ENCODE assay signal across 18 mouse cellular contexts in the genomic region with DNA sequence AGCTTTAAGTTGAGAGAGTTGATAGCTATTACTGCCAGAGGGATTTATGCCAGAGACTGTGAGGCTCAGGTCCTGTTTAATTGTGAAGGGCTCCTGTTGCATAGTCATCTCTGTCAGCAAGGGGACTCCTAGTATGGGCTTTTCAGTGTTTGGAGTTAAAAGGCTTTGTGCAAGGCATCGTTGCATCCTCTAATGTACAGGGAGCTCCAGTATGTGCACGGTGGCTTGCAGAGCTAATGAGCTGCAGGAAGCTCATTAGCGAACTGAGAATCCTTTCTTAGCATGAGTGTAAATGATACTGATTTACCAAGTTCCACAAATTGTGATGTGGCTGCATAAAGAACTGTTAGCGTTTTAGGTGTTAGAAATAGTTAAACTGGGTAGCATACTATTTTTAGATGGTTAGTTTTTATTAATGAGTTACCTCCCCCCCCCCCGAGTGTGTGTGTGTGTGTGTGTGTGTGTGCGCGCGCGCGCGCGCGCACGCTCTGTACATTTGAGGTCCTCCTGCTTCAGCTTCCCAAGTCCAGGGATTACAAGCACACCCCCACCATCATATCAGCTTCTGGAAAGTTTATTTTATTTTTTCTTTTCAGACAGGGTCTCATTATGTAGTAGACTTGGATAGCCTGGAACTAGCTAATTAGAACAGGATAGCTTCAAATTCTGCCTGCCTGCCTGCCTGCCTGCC.
DNase-seq lines count a peak whose midpoint lies in the region; ATAC-seq and TF ChIP-seq lines count a peak whose summit lies in the region.
"Had no signal": no experiment of that assay in that cellular context is flagged by ENCODE, and none has a peak within 500 bp of the region (broad histone marks: within the 10 kb centered on the region; RNA-seq: fewer than 3 reads in every experiment).

No protein-coding gene starts in this region.

- WGBS in forebrain, embryonic 11.5 days: 71% methylated on average over 14 of the region's 14 CpGs
- 88% methylated on average over 14 of the region's 14 CpGs for WGBS in forebrain, embryonic 10.5 days
- WGBS in hindbrain, embryonic 13.5 days: 91% methylated on average over 14 of the region's 14 CpGs
- 95% methylated on average over 14 of the region's 14 CpGs for WGBS in hindbrain, embryonic 10.5 days
- 50% methylated on average over 14 of the region's 14 CpGs for WGBS in forebrain, postnatal 0 days

- no peak for DNase-seq in forebrain, embryonic 11.5 days (ENCODE audit: low spot score)
- no peak for DNase-seq in forebrain, embryonic 10.5 days (ENCODE audit: extremely low spot score, low spot score)
- DNase-seq in hindbrain, embryonic 10.5 days (ENCODE audit: low spot score): no peak
- DNase-seq in retina, postnatal 1 day: peak; percentile 46
- DNase-seq in retina, embryonic 14.5 days (ENCODE audit: low spot score): no peak
- DNase-seq in forebrain, postnatal 0 days: peak; percentile 29
- DNase-seq: adrenal gland, postnatal 10 days; cerebellum, adult 2 months; cerebellum, postnatal 10 days; gastrocnemius, postnatal 36 days; heart, adult 2 months; heart, postnatal 36 days; kidney, adult 18-20 months had no signal

- no peaks in the 10 kb centered on the region for H3K27me3 ChIP-seq in forebrain, embryonic 11.5 days (ENCODE audit: control insufficient read depth, insufficient read depth, low read length)
- H3K27me3 ChIP-seq in forebrain, embryonic 10.5 days (ENCODE audit: poor library complexity, severe bottlenecking): no peaks in the 10 kb centered on the region
- no peaks in the 10 kb centered on the region for H3K27me3 ChIP-seq in hindbrain, embryonic 13.5 days
- no peaks in the 10 kb centered on the region for H3K27me3 ChIP-seq in hindbrain, embryonic 10.5 days (ENCODE audit: insufficient read depth, poor library complexity, severe bottlenecking)
- no peaks in the 10 kb centered on the region for H3K27me3 ChIP-seq in forebrain, postnatal 0 days (ENCODE audit: insufficient read depth, low read length)
- H3K27me3 ChIP-seq: heart, embryonic 12.5 days; hindbrain, embryonic 15.5 days had no signal

- no peak overlapping the region for H3K4me2 ChIP-seq in forebrain, embryonic 11.5 days (ENCODE audit: low read depth, low read length, severe bottlenecking)
- no peak overlapping the region for H3K4me2 ChIP-seq in hindbrain, embryonic 13.5 days
- H3K4me2 ChIP-seq in forebrain, postnatal 0 days (ENCODE audit: low read depth): no peak overlapping the region
- H3K4me2 ChIP-seq: heart, embryonic 12.5 days; hindbrain, embryonic 15.5 days had no signal

- H3K9me3 ChIP-seq in forebrain, embryonic 11.5 days (ENCODE audit: control insufficient read depth, low read length): no peaks in the 10 kb centered on the region
- no peaks in the 10 kb centered on the region for H3K9me3 ChIP-seq in forebrain, embryonic 10.5 days
- H3K9me3 ChIP-seq in hindbrain, embryonic 13.5 days: no peaks in the 10 kb centered on the region
- H3K9me3 ChIP-seq in hindbrain, embryonic 10.5 days: no peaks in the 10 kb centered on the region
- H3K9me3 ChIP-seq in forebrain, postnatal 0 days (ENCODE audit: low read length): no peaks in the 10 kb centered on the region
- H3K9me3 ChIP-seq: embryonic facial prominence, embryonic 10.5 days; heart, embryonic 12.5 days; hindbrain, embryonic 15.5 days had no signal

- H3K36me3 ChIP-seq in forebrain, embryonic 11.5 days (ENCODE audit: control insufficient read depth, insufficient read depth, low read length): no peaks in the 10 kb centered on the region
- H3K36me3 ChIP-seq in forebrain, embryonic 10.5 days (replicated peaks): peaks cover 68% of the 10 kb centered on the region
- H3K36me3 ChIP-seq in hindbrain, embryonic 13.5 days: peaks cover 24% of the 10 kb centered on the region
- peaks cover 62% of the 10 kb centered on the region for H3K36me3 ChIP-seq in hindbrain, embryonic 10.5 days
- peaks cover 8% of the 10 kb centered on the region for H3K36me3 ChIP-seq in forebrain, postnatal 0 days (ENCODE audit: insufficient read depth)

- peak; percentile 88 for ATAC-seq in forebrain, embryonic 11.5 days (replicated peaks; ENCODE audit: low FRiP score)
- peak; percentile 24; the same call in 1 of the 2 replicates for ATAC-seq in hindbrain, embryonic 13.5 days (ENCODE audit: low FRiP score)
- ATAC-seq in forebrain, postnatal 0 days: peak; percentile 34; the same call in 1 of the 2 replicates
- no peak for ATAC-seq in megakaryocyte-erythroid progenitor cell, adult 5-6 weeks (replicated peaks; ENCODE audit: low FRiP score, low TSS enrichment, poor library complexity, severe bottlenecking)

- H3K4me1 ChIP-seq in forebrain, embryonic 11.5 days (replicated peaks; ENCODE audit: control insufficient read depth, insufficient read depth, low read length): no peaks in the 10 kb centered on the region
- H3K4me1 ChIP-seq in forebrain, embryonic 10.5 days: peaks cover 8% of the 10 kb centered on the region; the same call in 1 of the 2 replicates
- no peaks in the 10 kb centered on the region for H3K4me1 ChIP-seq in hindbrain, embryonic 13.5 days (replicated peaks)
- no peaks in the 10 kb centered on the region for H3K4me1 ChIP-seq in hindbrain, embryonic 10.5 days (replicated peaks)
- H3K4me1 ChIP-seq in forebrain, postnatal 0 days (ENCODE audit: insufficient read depth): no peaks in the 10 kb centered on the region
- H3K4me1 ChIP-seq: embryonic facial prominence, embryonic 10.5 days; heart, embryonic 12.5 days; hindbrain, embryonic 15.5 days had no signal

- H3K27ac ChIP-seq in forebrain, embryonic 11.5 days (ENCODE audit: low read depth, low read length): no peak overlapping the region
- no peak overlapping the region for H3K27ac ChIP-seq in forebrain, embryonic 10.5 days
- H3K27ac ChIP-seq in hindbrain, embryonic 13.5 days: no peak overlapping the region
- H3K27ac ChIP-seq in hindbrain, embryonic 10.5 days: no peak overlapping the region
- no peak overlapping the region for H3K27ac ChIP-seq in forebrain, postnatal 0 days (ENCODE audit: low read depth, low read length)
- H3K27ac ChIP-seq: embryonic facial prominence, embryonic 10.5 days; heart, adult 2 months; hindbrain, embryonic 15.5 days had no signal

- H3K4me3 ChIP-seq in forebrain, embryonic 11.5 days (ENCODE audit: low read depth, low read length): no peak overlapping the region
- no peak overlapping the region for H3K4me3 ChIP-seq in forebrain, embryonic 10.5 days
- no peak overlapping the region for H3K4me3 ChIP-seq in hindbrain, embryonic 13.5 days
- H3K4me3 ChIP-seq in hindbrain, embryonic 10.5 days: no peak overlapping the region
- no peak overlapping the region for H3K4me3 ChIP-seq in forebrain, postnatal 0 days (ENCODE audit: low read depth, low read length)
- H3K4me3 ChIP-seq: embryonic facial prominence, embryonic 10.5 days; heart, adult 2 months; heart, embryonic 12.5 days; hindbrain, embryonic 15.5 days had no signal

- no peak for TF ChIP-seq CTCF in forebrain, postnatal 0 days (IDR thresholded peaks at IDR 0.05; ENCODE audit: low read depth)

- H3K9ac ChIP-seq in forebrain, embryonic 11.5 days (ENCODE audit: low read length): no peak overlapping the region
- no peak overlapping the region for H3K9ac ChIP-seq in hindbrain, embryonic 13.5 days
- no peak overlapping the region for H3K9ac ChIP-seq in forebrain, postnatal 0 days
- H3K9ac ChIP-seq: heart, embryonic 12.5 days; hindbrain, embryonic 15.5 days had no signal

Comparison
In these comparisons a context has a peak if more than half of its experiments do, and no peak if none do; other contexts are left out.
1. DNase-seq: peak in retina, postnatal 1 day (single experiment) and forebrain, postnatal 0 days (single experiment); none in forebrain, embryonic 11.5 days (single experiment), forebrain, embryonic 10.5 days (single experiment), hindbrain, embryonic 10.5 days (single experiment) and retina, embryonic 14.5 days (single experiment).